Mouse (Mus musculus) G1E (cell line): ENCODE data around the gene Csf2ra. TPM values are rescaled to one million over a fixed set of nuclear protein-coding genes. Genes with fewer than 3 reads are reported as not detected.
"Not testable (repeated sequence)": the region's sequence is repeated elsewhere in the genome, so short reads cannot be mapped to it uniquely, and the experiment has no call there.

Experiments used
- ATAC-seq: 2 replicates; pipeline ENCODE4 v1.8.0; 2016; ENCODE audit warnings: mild to moderate bottlenecking; ENCODE audit not compliant: insufficient number of reproducible peaks, poor library complexity, low FRiP score, severe bottlenecking; ENCODE audit errors: extremely low read depth
- DNase-seq: peaks from one replicate; pipeline ENCODE4 v3.0.0; 2012; ENCODE audit warnings: low spot score
- H3K27me3 ChIP-seq: 2 replicates; pipeline ENCODE4 v1.6.1; 2012; ENCODE audit warnings: mild to moderate bottlenecking, low read length, inconsistent platforms; ENCODE audit not compliant: insufficient read depth
- H3K36me3 ChIP-seq: replicated peaks from 2 replicates; pipeline ENCODE3; 2012; ENCODE audit warnings: mild to moderate bottlenecking, inconsistent platforms
- H3K4me1 ChIP-seq: 2 replicates; pipeline ENCODE4 v1.6.1; 2012; ENCODE audit warnings: low read depth, low read length, inconsistent platforms, mixed read lengths; ENCODE audit not compliant: insufficient read depth
- H3K4me3 ChIP-seq: 2 replicates; pipeline ENCODE4 v1.5.1; 2012; ENCODE audit warnings: low read depth, mild to moderate bottlenecking, inconsistent platforms, low read length, moderate library complexity, mixed read lengths
- H3K9me3 ChIP-seq: replicated peaks from 2 replicates; pipeline ENCODE4 v1.6.1; 2012; ENCODE audit warnings: inconsistent platforms
- CTCF ChIP-seq: IDR thresholded peaks from 2 replicates; pipeline ENCODE4 v1.5.1; 2012; ENCODE audit warnings: low read depth, low read length, inconsistent platforms, mixed read lengths
- GATA1 ChIP-seq: IDR thresholded peaks from 2 replicates; pipeline ENCODE4 v1.6.1; 2012; ENCODE audit warnings: borderline replicate concordance, low read length, inconsistent platforms, mixed read lengths
- GATA2 ChIP-seq: IDR thresholded peaks from 2 replicates; pipeline ENCODE4 v1.6.1; 2012; ENCODE audit warnings: low read depth, low read length, inconsistent platforms, borderline replicate concordance
- POLR2AphosphoS5 ChIP-seq: IDR thresholded peaks from 2 replicates; pipeline ENCODE4 v1.6.1; 2012; ENCODE audit warnings: low read depth, low read length, inconsistent platforms; ENCODE audit not compliant: insufficient replicate concordance
- TAL1 ChIP-seq: conservative IDR thresholded peaks from 2 replicates; pipeline ENCODE4 v1.6.1; 2012; ENCODE audit warnings: low read depth, low read length, inconsistent platforms, mixed read lengths
- polyA plus RNA-seq: library from polyadenylated mRNA; stranded (reverse); fragments of >175 nt; gene quantifications from 2 replicates; pipeline ENCODE4 v1.2.3, GENCODE M21; 2012
- total RNA-seq, 2 experiments: library from RNA; stranded (forward) in 1 of 2; stranded (reverse) in 1 of 2; fragments of 200-1000 nt in 1 of 2; fragments of >200 nt in 1 of 2; fragmentation: Nextera tagmentation in 1 of 2; gene quantifications; 2 replicates each; pipeline ENCODE4 v1.2.3; 2014 to 2017

Csf2ra gene
- total and polyA plus RNA-seq, 3 experiments: 0.45 to 10.9 (median 1.1) TPM

DNA sequence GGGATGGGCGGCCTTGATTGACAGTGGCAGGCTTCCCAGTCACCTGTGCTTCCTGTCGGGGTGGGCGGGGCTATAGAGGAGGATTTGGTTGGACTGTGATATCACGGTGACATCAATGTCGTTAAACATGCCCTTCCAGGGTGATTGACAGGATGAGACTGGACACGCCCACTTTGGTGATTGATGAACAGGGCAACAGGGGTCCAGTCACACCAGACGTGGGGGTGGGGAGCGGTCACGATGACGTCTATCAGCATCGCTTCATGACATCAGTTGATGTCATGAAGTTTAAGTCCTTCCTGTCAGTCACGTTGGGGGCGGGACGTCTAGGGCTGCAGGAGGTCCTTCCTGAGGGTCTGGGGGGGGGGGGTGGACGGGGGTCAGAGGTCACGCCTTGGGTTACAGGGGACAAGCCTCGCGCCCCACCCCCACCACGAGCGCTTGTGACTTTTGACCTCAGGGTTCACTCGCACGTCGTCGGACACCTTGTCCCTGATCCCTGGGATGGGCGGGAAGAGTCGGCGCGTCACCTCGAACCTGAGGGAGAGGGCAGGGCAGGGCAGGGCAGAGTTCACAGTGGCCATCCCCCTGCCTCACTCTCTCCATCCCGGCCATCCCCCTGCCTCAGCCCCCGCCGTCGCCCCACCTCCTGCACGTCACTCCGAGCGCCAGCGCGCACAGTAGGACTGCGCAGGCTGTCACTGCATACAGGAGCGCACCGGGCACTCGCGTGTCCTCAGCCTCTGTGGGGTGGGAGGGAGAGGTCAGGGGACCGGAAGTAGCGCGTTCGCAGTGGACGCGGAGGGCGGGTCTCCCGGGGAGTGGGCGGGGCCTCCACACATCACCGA is 3.3 kb downstream of the Csf2ra start:
- Histone ChIP-seq H3K36me3 (peaks cover 18% of the 10 kb centered on the region), H3K4me1 (peaks cover 19% of the 10 kb centered on the region), H3K4me3 (peak overlapping the region; percentile 14; the same call in 1 of the 2 replicates), H3K9me3 (peaks cover 5% of the 10 kb centered on the region), H3K27me3 (peaks cover 7% of the 10 kb centered on the region; the same call in 1 of the 2 replicates)
- TF ChIP-seq TAL1 (no peak), CTCF (no peak), GATA1 (no peak), POLR2AphosphoS5 (no peak), GATA2 (no peak)
- DNase-seq (no peak), ATAC-seq (no peak)

DNA sequence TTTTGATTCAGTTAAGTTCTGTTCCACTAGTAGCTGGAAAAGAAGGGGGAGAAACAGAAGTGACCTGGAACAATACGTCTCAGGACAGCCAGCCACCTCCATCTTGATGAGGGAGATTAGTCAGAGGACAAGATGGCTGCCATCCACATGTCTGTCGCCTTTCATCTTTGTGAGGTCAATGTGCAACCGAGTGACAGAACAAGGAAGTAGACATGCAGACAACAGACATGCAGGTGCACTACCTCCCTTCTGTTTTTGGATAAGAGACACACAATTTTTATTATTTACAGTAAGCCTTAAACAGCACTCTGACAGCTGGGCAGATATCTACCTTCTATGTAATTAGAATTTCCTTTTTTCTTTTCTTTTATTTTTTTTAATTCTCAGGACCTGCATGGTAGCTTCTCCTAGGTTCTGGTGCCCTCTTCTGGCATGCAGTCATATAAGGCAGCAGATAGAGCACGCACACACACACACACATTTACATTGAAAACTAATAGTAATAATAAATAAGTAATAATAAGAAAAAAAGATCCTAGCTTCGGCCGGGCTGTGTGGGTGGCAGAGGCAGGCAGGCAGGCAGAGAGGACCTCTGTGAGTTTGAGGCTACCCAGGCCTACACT is 4.4 kb downstream of the Csf2ra start:
- Histone ChIP-seq H3K36me3 (peaks cover 18% of the 10 kb centered on the region), H3K27me3 (peaks cover 6% of the 10 kb centered on the region; the same call in 1 of the 2 replicates), H3K4me3 (no peak overlapping the region), H3K4me1 (peaks cover 19% of the 10 kb centered on the region), H3K9me3 (peaks cover 5% of the 10 kb centered on the region)
- TF ChIP-seq GATA1 (no peak), TAL1 (no peak), GATA2 (no peak), CTCF (no peak), POLR2AphosphoS5 (no peak)
- DNase-seq (no peak), ATAC-seq (no peak)

DNA sequence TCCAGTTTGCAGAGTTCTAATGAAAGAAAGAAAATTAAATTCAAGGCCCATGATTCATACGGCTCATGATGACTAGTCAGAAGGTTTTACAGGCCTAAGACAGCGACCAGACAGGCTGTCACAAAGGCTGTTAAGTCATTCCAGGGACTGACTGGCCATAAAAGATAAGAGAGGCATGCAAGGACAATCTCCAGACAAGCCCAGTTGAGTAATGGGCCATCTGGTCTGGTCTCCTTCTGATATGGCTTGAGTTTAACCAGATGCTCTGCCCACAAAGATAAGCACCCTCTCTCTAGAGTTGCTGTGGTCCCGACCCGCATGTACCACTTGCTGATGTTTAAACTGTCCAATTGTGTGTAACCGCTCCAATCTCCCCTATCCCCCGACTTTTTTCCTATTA is 20.7 kb downstream of the Csf2ra start:
- H3K4me1 ChIP-seq, DNase-seq: not testable (repeated sequence)
- ATAC-seq: peak; percentile 60

DNA sequence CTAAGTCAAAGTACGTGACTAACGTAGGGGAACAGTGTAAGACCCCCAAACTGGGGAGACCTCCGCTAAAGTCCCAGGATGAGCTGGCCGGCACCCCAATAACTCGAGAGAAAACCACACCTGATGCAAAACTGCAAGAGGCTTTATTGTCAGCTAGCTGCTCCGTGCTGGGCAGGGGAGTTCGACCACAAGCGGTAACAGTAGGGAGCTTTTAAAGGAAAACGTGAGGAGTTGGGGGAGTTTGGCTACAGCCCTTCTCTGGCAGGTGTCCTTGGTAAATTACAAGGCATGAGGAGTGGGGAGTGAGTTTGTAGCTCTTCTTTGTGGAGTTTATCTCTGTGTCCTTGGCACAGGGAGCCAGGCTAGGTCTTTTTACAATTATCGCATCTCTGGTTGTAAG is 28.4 kb downstream of the Csf2ra start:
- ATAC-seq (no peak), DNase-seq (no peak)
- TF ChIP-seq GATA1: no peak
- no peak for TF ChIP-seq CTCF
- TF ChIP-seq TAL1: no peak
- peaks cover 8% of the 10 kb centered on the region for H3K4me1 ChIP-seq
- peaks cover 2% of the 10 kb centered on the region; the same call in 1 of the 2 replicates for H3K27me3 ChIP-seq
- no peaks in the 10 kb centered on the region for H3K9me3 ChIP-seq
- H3K36me3 ChIP-seq: no peaks in the 10 kb centered on the region
- H3K4me3 ChIP-seq: no peak overlapping the region

More for the DNA sequence above, 20.7 kb downstream of the Csf2ra start:
- TF ChIP-seq TAL1: peak; percentile 63
- not testable (repeated sequence) for H3K4me3 ChIP-seq, H3K36me3 ChIP-seq, H3K27me3 ChIP-seq
- H3K9me3 ChIP-seq: peaks cover 10% of the 10 kb centered on the region

DNA sequence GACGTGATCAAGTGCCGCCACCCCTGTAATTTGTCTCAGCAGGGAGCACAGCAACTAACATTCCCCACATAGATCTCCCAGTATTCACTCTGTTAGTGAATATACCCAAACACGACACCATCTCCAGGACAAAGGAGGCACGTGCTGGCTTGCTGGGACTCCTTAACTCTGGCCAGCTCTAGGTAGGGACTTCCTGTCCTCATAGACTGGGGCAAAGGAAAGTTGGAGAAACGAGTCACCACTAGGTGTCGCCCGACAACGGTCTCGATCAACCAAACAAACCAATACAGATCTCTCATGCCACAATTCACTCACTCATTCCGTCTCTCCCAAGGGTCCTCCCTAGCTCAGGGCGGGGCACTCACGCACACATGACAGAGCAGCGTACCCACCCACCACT is 28.9 kb downstream of the Csf2ra start:
- DNase-seq (peak; percentile 77), ATAC-seq (no peak)
- TF ChIP-seq TAL1 (no peak), GATA2 (no peak), POLR2AphosphoS5 (no peak), GATA1 (no peak), CTCF (no peak)
- Histone ChIP-seq H3K27me3 (peaks cover 3% of the 10 kb centered on the region; the same call in 1 of the 2 replicates), H3K4me1 (peaks cover 8% of the 10 kb centered on the region), H3K36me3 (no peaks in the 10 kb centered on the region), H3K9me3 (no peaks in the 10 kb centered on the region), H3K4me3 (no peak overlapping the region)

DNA sequence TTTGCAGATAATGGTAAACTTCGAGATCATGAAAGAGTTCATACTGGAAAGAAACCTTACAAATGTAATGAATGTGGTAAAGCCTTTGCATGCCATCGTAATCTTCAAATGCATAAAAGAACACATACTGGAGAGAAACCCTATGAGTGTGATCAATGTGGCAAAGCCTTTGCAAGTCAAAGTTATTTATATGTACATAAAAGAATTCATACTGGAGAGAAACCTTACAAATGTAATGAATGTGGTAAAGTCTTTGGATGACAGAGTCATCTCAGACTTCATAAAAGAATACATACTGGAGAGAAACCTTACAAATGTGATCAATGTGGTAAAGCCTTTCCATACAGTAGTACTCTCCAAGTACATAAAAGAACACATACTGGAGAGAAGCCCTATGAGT is 44.6 kb downstream of the Csf2ra start, which contains the start of gene Gm6020:
Gene Gm6020, plus strand, starts transcription at position 301 of the 400 bp plus-strand sequence.
- H3K36me3 ChIP-seq, H3K27me3 ChIP-seq, H3K4me3 ChIP-seq, ATAC-seq, H3K4me1 ChIP-seq, H3K9me3 ChIP-seq, DNase-seq: not testable (repeated sequence)
